Mouse (Mus musculus): ENCODE measurements around the gene Cacnb4.

DNA sequence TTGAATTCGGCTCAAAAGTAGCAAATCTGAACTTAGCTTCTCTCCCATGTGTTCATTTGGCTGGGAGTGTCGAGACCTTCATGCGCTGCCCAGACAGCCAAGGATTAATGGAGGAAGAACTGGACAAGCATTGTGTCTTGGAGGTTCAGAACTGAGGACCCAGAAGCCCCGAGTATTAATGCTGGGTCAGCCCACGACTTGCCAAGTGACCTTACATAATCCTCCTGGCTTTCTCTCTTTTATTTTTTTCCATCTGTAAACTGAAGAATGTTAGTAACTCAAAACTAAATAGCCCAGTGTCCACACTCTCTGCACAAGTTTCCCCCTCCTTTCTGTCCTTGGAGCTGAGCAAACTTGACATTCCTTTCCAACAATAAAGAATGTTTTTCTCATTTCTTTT lies 95.9 kb downstream of the Cacnb4 start:
- TF ChIP-seq POLR2A (IDR thresholded peaks at IDR 0.05; ENCODE audit: insufficient read depth, low read depth, low read length): no peak
- TF ChIP-seq CTCF (IDR thresholded peaks at IDR 0.05; ENCODE audit: insufficient read depth, low read depth, low read length): no peak

All from olfactory bulb, adult 2 months (tissue).